Mouse (Mus musculus) midbrain, embryonic 10.5 days (tissue): ENCODE data around the gene Myoz1. TPM values are rescaled to one million over a fixed set of nuclear protein-coding genes. Genes with fewer than 3 reads are reported as not detected.
A peak's percentile ranks its signal among the peaks of the same experiment; 100 is the strongest.
"Not testable (repeated sequence)": the region's sequence is repeated elsewhere in the genome, so short reads cannot be mapped to it uniquely, and the experiment has no call there.

Experiments
- DNase-seq: peaks from one replicate; pipeline ENCODE4 v3.0.0-alpha.2; 2017; ENCODE audit warnings: low spot score
- H3K27ac ChIP-seq: fragments of 300-500 bp; sonication (generic); replicated peaks from 2 replicates; pipeline ENCODE4 v1.5.1; 2016; ENCODE audit warnings: mild to moderate bottlenecking
- H3K27me3 ChIP-seq: fragments of 300-500 bp; sonication (generic); 2 replicates; pipeline ENCODE4 v1.6.1; 2016; ENCODE audit warnings: low read depth, mild to moderate bottlenecking; ENCODE audit not compliant: poor library complexity, severe bottlenecking
- H3K36me3 ChIP-seq: fragments of 300-500 bp; sonication (generic); 2 replicates; pipeline ENCODE4 v1.6.1; 2016; ENCODE audit warnings: mild to moderate bottlenecking, moderate library complexity
- H3K4me1 ChIP-seq: fragments of 300-500 bp; sonication (generic); 2 replicates; pipeline ENCODE4 v1.6.1; 2016
- H3K4me3 ChIP-seq: fragments of 300-500 bp; sonication (generic); 2 replicates; pipeline ENCODE4 v1.5.1; 2016; ENCODE audit warnings: mild to moderate bottlenecking, moderate library complexity
- H3K9me3 ChIP-seq: fragments of 300-500 bp; sonication (generic); replicated peaks from 2 replicates; pipeline ENCODE4 v1.6.1; 2016; ENCODE audit warnings: mild to moderate bottlenecking
- WGBS: fragments of 180-500 bp; shearing (Covaris S2); methylation state at CpG from one replicate; pipeline ENCODE4 v1.1.7; 2016; 5-methylcytosine and 5-hydroxymethylcytosine counted together
- polyA plus RNA-seq: library from polyadenylated mRNA; unstranded; fragments of >200 nt; fragmentation: Nextera tagmentation; extraction: Ambion mirVana; gene quantifications from 2 replicates; pipeline ENCODE4 v1.2.1, GENCODE M21; 2016

The Myoz1 gene
- polyA plus RNA-seq, 1 experiment from 2014 or later, result not detected

GRCm38 (mm10) chr14:20645547-20645946 lies 10.8 kb downstream of the Myoz1 start:
- no peak for DNase-seq
- H3K27me3 ChIP-seq, result no peaks in the 10 kb centered on the region
- no peaks in the 10 kb centered on the region for H3K9me3 ChIP-seq
- H3K4me3 ChIP-seq, result no peak overlapping the region
- no peak overlapping the region for H3K27ac ChIP-seq
- WGBS, result 37% methylated on average over 3 of the region's 3 CpGs
- H3K36me3 ChIP-seq, result no peaks in the 10 kb centered on the region
- H3K4me1 ChIP-seq, result peaks cover 9% of the 10 kb centered on the region

- DNase-seq, result peak; percentile 40
- peak overlapping the region; percentile 98 for H3K27ac ChIP-seq
- peak overlapping the region; percentile 92 for H3K4me3 ChIP-seq
- WGBS, result 13% methylated on average over 10 of the region's 10 CpGs
- no peaks in the 10 kb centered on the region for H3K9me3 ChIP-seq
- H3K4me1 ChIP-seq, result peaks cover 17% of the 10 kb centered on the region
- peaks cover under 1% of the 10 kb centered on the region; the same call in 1 of the 2 replicates for H3K36me3 ChIP-seq
- no peaks in the 10 kb centered on the region for H3K27me3 ChIP-seq
These were observed 14.9 kb downstream of the Myoz1 start for GRCm38 (mm10) chr14:20641438-20641875.

- no peaks in the 10 kb centered on the region for H3K9me3 ChIP-seq
- peaks cover 4% of the 10 kb centered on the region; the same call in 1 of the 2 replicates for H3K36me3 ChIP-seq
- peaks cover 17% of the 10 kb centered on the region for H3K4me1 ChIP-seq
- no peaks in the 10 kb centered on the region for H3K27me3 ChIP-seq
- WGBS, result under 1% methylated on average over 73 of the region's 73 CpGs
- peak; percentile 98 for DNase-seq
- peak within 1 kb of the TSS; percentile 98 for H3K27ac ChIP-seq
- H3K4me3 ChIP-seq, result peak within 1 kb of the TSS; percentile 92
These were observed 15.5 kb downstream of the Myoz1 start, which contains the start of gene Usp54 for GRCm38 (mm10) chr14:20640644-20641437. TSS of gene Usp54 (minus strand) at chr14:20641063.

- DNase-seq, result peak; percentile 25
- peaks cover 7% of the 10 kb centered on the region; the same call in 1 of the 2 replicates for H3K36me3 ChIP-seq
- peaks cover 17% of the 10 kb centered on the region for H3K4me1 ChIP-seq
- H3K4me3 ChIP-seq, result peak overlapping the region; percentile 92
- H3K27me3 ChIP-seq, result no peaks in the 10 kb centered on the region
- 4% methylated on average over 16 of the region's 16 CpGs for WGBS
- H3K27ac ChIP-seq, result peak overlapping the region; percentile 98
- H3K9me3 ChIP-seq, result no peaks in the 10 kb centered on the region
These were observed 16.3 kb downstream of the Myoz1 start for GRCm38 (mm10) chr14:20639918-20640619.

GRCm38 (mm10) chr14:20638702-20639101 lies 17.6 kb downstream of the Myoz1 start:
- peaks cover 7% of the 10 kb centered on the region; the same call in 1 of the 2 replicates for H3K36me3 ChIP-seq
- H3K4me1 ChIP-seq, result peaks cover 17% of the 10 kb centered on the region
- H3K27me3 ChIP-seq, result no peaks in the 10 kb centered on the region
- H3K27ac ChIP-seq, result no peak overlapping the region
- WGBS, result 93% methylated on average over 6 of the region's 6 CpGs
- no peak overlapping the region for H3K4me3 ChIP-seq
- H3K9me3 ChIP-seq, result no peaks in the 10 kb centered on the region
- DNase-seq, result no peak

- Histone ChIP-seq H3K4me3 (no peak overlapping the region), H3K36me3 (peaks cover 7% of the 10 kb centered on the region; the same call in 1 of the 2 replicates), H3K9me3 (no peaks in the 10 kb centered on the region), H3K27ac (no peak overlapping the region), H3K4me1 (peaks cover 17% of the 10 kb centered on the region), H3K27me3 (no peaks in the 10 kb centered on the region)
- 91% methylated on average over 2 of the region's 2 CpGs for WGBS
- no peak for DNase-seq
These were observed 18.3 kb downstream of the Myoz1 start for GRCm38 (mm10) chr14:20637818-20638574.

- H3K27ac ChIP-seq, H3K27me3 ChIP-seq, H3K36me3 ChIP-seq, H3K4me3 ChIP-seq, H3K9me3 ChIP-seq, DNase-seq: not testable (repeated sequence)
- WGBS, result 96% methylated on average over 3 of the region's 3 CpGs
- peaks cover 14% of the 10 kb centered on the region for H3K4me1 ChIP-seq
These were observed 19.4 kb downstream of the Myoz1 start for GRCm38 (mm10) chr14:20636968-20637367.

GRCm38 (mm10) chr14:20635546-20635945 lies 20.8 kb downstream of the Myoz1 start:
- H3K36me3 ChIP-seq, result peaks cover 7% of the 10 kb centered on the region; the same call in 1 of the 2 replicates
- DNase-seq, result no peak
- peaks cover 8% of the 10 kb centered on the region for H3K4me1 ChIP-seq
- H3K27ac ChIP-seq, result no peak overlapping the region
- whole genome bisulfite sequencing, result 91% methylated on average over 2 of the region's 2 CpGs
- no peaks in the 10 kb centered on the region for H3K9me3 ChIP-seq
- no peak overlapping the region for H3K4me3 ChIP-seq
- H3K27me3 ChIP-seq, result no peaks in the 10 kb centered on the region

- no peaks in the 10 kb centered on the region for H3K27me3 ChIP-seq
- no peaks in the 10 kb centered on the region for H3K4me1 ChIP-seq
- no peaks in the 10 kb centered on the region for H3K9me3 ChIP-seq
- DNase-seq, result no peak
- H3K4me3 ChIP-seq, result no peak overlapping the region
- WGBS, result 82% methylated on average over 4 of the region's 4 CpGs
- H3K27ac ChIP-seq, result no peak overlapping the region
- peaks cover 8% of the 10 kb centered on the region for H3K36me3 ChIP-seq
These were observed 25.1 kb downstream of the Myoz1 start for GRCm38 (mm10) chr14:20631253-20631652.

- no peaks in the 10 kb centered on the region for H3K9me3 ChIP-seq
- no peaks in the 10 kb centered on the region for H3K27me3 ChIP-seq
- peaks cover 11% of the 10 kb centered on the region for H3K36me3 ChIP-seq
- WGBS, result 94% methylated on average over 3 of the region's 3 CpGs
- no peak for DNase-seq
- no peaks in the 10 kb centered on the region for H3K4me1 ChIP-seq
- H3K27ac ChIP-seq, result no peak overlapping the region
- H3K4me3 ChIP-seq, result no peak overlapping the region
These were observed 29.4 kb downstream of the Myoz1 start for GRCm38 (mm10) chr14:20626971-20627370.

- 85% methylated on average over 2 of the region's 2 CpGs for WGBS
- DNase-seq, result no peak
- Histone ChIP-seq H3K27me3 (no peaks in the 10 kb centered on the region), H3K9me3 (no peaks in the 10 kb centered on the region), H3K4me1 (no peaks in the 10 kb centered on the region), H3K4me3 (no peak overlapping the region), H3K27ac (no peak overlapping the region), H3K36me3 (peaks cover 11% of the 10 kb centered on the region)
These were observed 29.9 kb downstream of the Myoz1 start for GRCm38 (mm10) chr14:20626447-20626846.

GRCm38 (mm10) chr14:20622907-20623306 lies 33.4 kb downstream of the Myoz1 start:
- Histone ChIP-seq H3K27ac (no peak overlapping the region), H3K4me3 (no peak overlapping the region), H3K27me3 (no peaks in the 10 kb centered on the region), H3K9me3 (no peaks in the 10 kb centered on the region), H3K4me1 (no peaks in the 10 kb centered on the region), H3K36me3 (peaks cover 27% of the 10 kb centered on the region)
- WGBS, result 97% methylated on average over 3 of the region's 3 CpGs
- no peak for DNase-seq
